Mouse (Mus musculus): ENCODE measurements around the gene Ifna6.

The Ifna6 gene

GRCm38 (mm10) chr4:88841438-88841911, 14.3 kb downstream of the Ifna6 start, which contains the start of gene Ifna4:
Ifna4 (plus strand) TSS chr4:88841861.
- no peak for DNase-seq (ENCODE audit: extremely low spot score, low read depth, low spot score)

DNA sequence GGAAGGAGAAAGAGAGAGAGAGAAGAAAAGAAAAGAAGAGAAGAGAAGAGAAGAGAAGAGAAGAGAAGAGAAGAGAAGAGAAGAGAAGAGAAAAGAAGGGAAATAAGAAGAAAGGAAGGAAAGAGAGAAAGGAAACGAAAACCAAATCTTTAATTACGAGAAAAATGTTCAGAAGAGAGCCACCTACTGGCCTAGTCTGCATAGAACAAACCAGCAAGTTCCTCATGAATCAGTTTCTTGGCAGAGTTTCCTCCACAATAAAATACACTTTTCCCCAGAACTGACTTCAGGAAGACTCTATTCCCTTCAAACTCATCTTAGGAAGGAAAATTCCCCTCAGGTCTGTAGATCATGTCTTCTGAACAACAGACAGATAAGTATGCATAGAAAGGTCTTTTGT, 18.1 kb downstream of the Ifna6 start:
- DNase-seq (ENCODE audit: extremely low spot score, low read depth, low spot score), result no peak

DNA sequence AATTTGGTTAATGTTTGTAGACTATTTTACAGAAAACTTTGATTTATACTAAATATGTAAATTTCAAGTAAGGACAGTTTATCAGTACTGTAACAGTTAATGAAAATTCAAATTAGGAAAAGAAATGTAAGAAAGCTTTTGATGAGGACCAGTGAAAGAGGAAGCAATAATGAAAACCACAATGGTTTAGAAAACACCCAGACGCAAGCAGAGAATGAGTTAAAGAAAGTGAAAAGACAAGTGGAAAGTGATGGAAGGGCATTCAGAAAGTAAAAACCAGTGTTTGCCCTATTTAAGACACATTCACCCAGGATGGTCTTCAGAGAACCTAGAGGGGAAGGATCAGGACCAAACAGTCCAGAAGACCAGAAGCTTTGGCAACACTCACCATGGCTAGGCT, 22.5 kb downstream of the Ifna6 start, which contains the start of gene Ifna1:
TSS of gene Ifna1 (plus strand) at position 390 of the 400 bp plus-strand sequence.
- DNase-seq (ENCODE audit: extremely low spot score, low read depth, low spot score), result no peak

GRCm38 (mm10) chr4:88851026-88851763, 24.0 kb downstream of the Ifna6 start:
- no peak for DNase-seq (ENCODE audit: extremely low spot score, low read depth, low spot score)

GRCm38 (mm10) chr4:88859214-88859613, 32.0 kb downstream of the Ifna6 start:
- no peak for DNase-seq (ENCODE audit: extremely low spot score, low read depth, low spot score)

GRCm38 (mm10) chr4:88863309-88863708, 36.1 kb downstream of the Ifna6 start:
- DNase-seq (ENCODE audit: extremely low spot score, low read depth, low spot score), result no peak

GRCm38 (mm10) chr4:88864599-88864998, 37.4 kb downstream of the Ifna6 start:
- DNase-seq (ENCODE audit: extremely low spot score, low read depth, low spot score), result no peak

DNA sequence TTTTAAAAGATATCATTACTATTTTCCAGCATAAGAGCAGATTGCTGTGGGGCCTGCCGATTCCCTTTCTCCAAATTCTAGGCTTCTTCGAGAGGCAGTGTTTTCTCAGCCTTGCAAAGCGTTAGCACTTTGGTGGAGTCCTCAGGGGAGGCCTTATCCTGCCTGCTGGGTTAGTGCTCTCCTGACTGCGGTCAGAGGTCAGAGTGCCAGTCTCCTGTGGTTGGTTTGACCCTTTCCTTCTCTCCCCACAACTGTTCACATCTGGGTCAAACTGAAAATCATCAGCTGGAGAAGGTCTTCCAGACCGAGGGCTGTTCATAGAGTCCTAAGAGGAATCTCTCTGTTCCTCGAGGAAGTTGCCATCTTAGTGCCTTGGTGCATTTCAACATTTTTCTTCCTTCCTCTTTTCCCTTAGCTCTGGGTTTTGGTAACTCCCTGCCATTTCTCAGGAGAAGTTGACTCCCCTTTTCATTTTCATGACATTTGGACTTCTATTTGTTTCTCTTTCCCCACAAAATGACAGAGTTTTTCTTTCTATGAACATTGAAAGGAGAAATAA, 37.9 kb downstream of the Ifna6 start:
- no peak for DNase-seq (ENCODE audit: extremely low spot score, low read depth, low spot score)

DNA sequence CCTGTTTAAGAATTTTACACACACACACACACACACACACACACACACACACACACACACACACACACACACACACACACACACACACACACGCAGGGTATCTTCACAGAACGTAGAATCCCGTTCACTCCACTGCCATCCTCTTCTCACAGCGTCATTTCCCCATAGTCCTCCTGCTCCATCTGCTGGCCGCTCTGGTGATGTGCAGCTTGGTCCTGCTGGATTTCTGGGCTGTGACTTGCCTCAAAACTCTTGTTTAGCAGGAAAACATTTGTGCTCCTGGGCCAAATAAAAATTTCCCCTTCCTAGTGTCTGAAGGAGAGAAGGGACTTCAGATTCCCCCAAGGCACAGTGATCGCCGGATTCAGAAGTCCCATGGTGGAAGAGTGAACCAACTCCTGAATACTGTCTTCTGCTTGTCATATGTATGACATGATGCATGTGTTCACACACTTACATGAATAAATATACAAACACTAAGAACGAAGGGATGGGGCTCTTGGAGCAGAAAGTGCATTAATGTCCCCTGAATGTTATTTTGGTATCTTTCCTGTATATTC, 40.2 kb downstream of the Ifna6 start:
- peak; percentile 75 for DNase-seq (ENCODE audit: extremely low spot score, low read depth, low spot score)

DNA sequence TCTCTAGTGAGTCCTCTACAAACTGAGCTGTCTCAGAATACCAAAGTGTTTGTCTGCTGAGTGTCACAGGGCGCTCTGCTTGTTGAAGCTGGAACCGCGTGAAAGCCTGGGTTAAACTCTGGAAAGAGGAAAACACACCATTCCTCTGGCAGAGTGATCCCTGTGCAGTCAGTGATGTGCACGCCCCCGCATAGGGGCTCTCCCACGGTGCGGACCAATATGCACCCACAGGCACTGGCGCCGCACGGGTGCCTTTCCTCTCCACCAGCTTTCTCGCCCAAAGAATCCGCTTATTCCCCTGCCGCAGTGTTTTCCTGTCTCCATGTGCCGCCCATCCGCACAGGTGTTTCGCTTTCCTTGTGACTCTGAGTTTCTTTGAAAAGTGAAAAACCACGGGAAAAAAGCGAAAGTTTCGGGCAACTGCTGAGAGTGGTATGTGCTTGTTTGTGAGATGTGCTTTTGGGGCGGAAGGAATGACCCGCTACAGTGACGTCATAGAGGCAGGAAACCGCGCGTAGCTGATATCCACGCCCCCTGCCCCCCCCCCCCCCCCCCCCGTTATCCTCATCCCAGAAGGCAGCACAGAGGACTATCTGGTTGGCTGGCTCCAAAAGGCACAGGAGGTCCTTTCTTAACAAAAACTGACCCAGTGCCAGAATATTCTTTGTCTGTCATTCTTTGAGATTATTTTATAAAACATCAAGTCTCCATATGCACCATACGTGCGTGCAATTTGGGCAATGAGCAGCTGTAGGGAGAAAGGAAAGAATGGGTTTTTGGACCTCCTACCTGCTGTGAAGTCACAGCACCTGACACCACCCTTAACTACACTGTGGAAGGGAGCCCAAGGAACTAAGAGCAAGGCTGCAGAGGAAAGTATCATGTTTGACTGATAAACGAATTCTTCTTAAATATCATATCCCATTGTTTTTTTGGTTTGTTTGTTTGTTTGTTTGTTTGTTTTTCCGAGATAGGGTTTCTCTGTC, 41.0 kb downstream of the Ifna6 start:
- DNase-seq (ENCODE audit: extremely low spot score, low read depth, low spot score), result peak; percentile 12

DNA sequence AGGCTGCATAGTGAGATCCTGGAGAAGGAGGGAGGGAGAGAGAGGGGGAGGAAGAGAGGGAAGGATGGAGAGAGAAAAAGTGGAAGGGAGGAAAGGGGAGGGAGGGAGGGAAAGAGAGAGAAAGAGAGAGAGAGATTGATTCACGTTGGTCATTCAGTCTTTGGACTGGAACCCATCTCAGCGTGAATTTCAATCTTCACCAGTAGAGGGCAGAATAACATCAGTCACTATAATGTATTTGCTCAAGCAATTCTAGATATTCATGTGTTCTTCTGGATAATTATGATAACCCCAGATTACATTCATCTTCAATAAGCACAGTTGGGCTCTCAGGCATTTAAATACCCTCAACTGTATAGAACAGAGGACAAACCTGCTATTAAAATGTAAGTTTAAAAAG, 45.5 kb downstream of the Ifna6 start:
- DNase-seq (ENCODE audit: extremely low spot score, low read depth, low spot score), result peak; percentile 44

- no peak for DNase-seq (ENCODE audit: extremely low spot score, low read depth, low spot score)
These were observed 48.3 kb downstream of the Ifna6 start for GRCm38 (mm10) chr4:88875435-88876095.

DNA sequence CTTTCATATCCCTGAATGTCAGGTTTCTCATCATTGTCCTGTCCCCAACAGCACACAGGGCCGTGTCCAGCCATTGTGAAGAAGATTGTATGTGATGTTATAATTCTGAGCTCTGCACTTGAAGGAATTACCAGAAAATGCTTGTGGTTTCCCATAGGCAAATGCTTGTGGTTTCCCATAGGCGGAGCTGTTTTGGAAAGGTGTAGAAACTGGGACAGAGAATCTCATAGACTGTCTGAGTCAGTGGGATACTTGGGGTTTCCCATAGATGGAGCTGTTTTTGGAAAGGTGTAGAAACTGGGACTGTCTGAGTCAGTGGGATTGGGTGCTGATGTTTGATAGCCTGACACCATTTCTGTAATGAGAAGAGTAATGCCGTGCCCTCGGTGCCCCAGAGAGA, 49.3 kb downstream of the Ifna6 start:
- no peak for DNase-seq (ENCODE audit: extremely low spot score, low read depth, low spot score)
